Mouse (Mus musculus) midbrain, embryonic 12.5 days (tissue): ENCODE results near the gene Agtr1b. TPM values are rescaled to one million over a fixed set of nuclear protein-coding genes. Genes with fewer than 3 reads are reported as not detected.

Experiments used
- ATAC-seq: fragments of 200-750 bp; cut with Nextera tagmentation; 2 replicates; pipeline ENCODE4 v1.8.0; 2017; ENCODE audit warnings: low read depth, moderate TSS enrichment, moderate library complexity; ENCODE audit not compliant: low FRiP score
- H3K27ac ChIP-seq: fragments of 300-500 bp; sonication (generic); replicated peaks from 2 replicates; pipeline ENCODE4 v1.5.1; 2016; ENCODE audit warnings: mild to moderate bottlenecking
- H3K27me3 ChIP-seq: fragments of 300-500 bp; sonication (generic); 2 replicates; pipeline ENCODE4 v1.6.1; 2016; ENCODE audit warnings: mild to moderate bottlenecking
- H3K36me3 ChIP-seq: fragments of 300-500 bp; sonication (generic); 2 replicates; pipeline ENCODE4 v1.6.1; 2016
- H3K4me1 ChIP-seq: fragments of 300-500 bp; sonication (generic); 2 replicates; pipeline ENCODE4 v1.6.1; 2016
- H3K4me2 ChIP-seq: fragments of 300-500 bp; sonication (generic); replicated peaks from 2 replicates; pipeline ENCODE4 v1.6.1; 2016; ENCODE audit warnings: mild to moderate bottlenecking, moderate library complexity
- H3K4me3 ChIP-seq: fragments of 300-500 bp; sonication (generic); 2 replicates; pipeline ENCODE4 v1.5.1; 2016; ENCODE audit warnings: mild to moderate bottlenecking
- H3K9ac ChIP-seq: fragments of 300-500 bp; sonication (generic); replicated peaks from 2 replicates; pipeline ENCODE4 v1.6.1; 2016; ENCODE audit warnings: mild to moderate bottlenecking, moderate library complexity
- H3K9me3 ChIP-seq: fragments of 300-500 bp; sonication (generic); 2 replicates; pipeline ENCODE4 v1.6.1; 2016; ENCODE audit warnings: mild to moderate bottlenecking
- WGBS: fragments of 180-500 bp; shearing (Covaris S2); methylation state at CpG from one replicate; pipeline ENCODE4 v1.1.7; 2016; 5-methylcytosine and 5-hydroxymethylcytosine counted together
- polyA plus RNA-seq: library from polyadenylated mRNA; unstranded; fragments of >200 nt; fragmentation: Nextera tagmentation; extraction: Ambion mirVana; gene quantifications from 2 replicates; pipeline ENCODE4 v1.2.1, GENCODE M21; 2016

Gene Agtr1b
- polyA plus RNA-seq, 1 experiment from 2014 or later = not detected

GRCm38 (mm10) chr3:20288761-20289160 lies 78.2 kb downstream of the Agtr1b start:
- WGBS = 88% methylated on average over 2 of the region's 2 CpGs
- no peak for ATAC-seq
- H3K9me3 ChIP-seq = no peaks in the 10 kb centered on the region

GRCm38 (mm10) chr3:20281796-20282195 lies 85.2 kb downstream of the Agtr1b start:
- no peaks in the 10 kb centered on the region for H3K36me3 ChIP-seq
- no peak overlapping the region for H3K9ac ChIP-seq
- H3K4me1 ChIP-seq = no peaks in the 10 kb centered on the region
- no peak overlapping the region for H3K27ac ChIP-seq
- H3K27me3 ChIP-seq = no peaks in the 10 kb centered on the region
- no peak overlapping the region for H3K4me3 ChIP-seq
- no peaks in the 10 kb centered on the region for H3K9me3 ChIP-seq
- ATAC-seq = no peak
- no peak overlapping the region for H3K4me2 ChIP-seq
- 66% methylated on average over 1 of the region's 1 CpGs for WGBS

More at GRCm38 (mm10) chr3:20288761-20289160, 78.2 kb downstream of the Agtr1b start:
- no peaks in the 10 kb centered on the region for H3K36me3 ChIP-seq
- H3K9ac ChIP-seq = no peak overlapping the region
- no peaks in the 10 kb centered on the region for H3K4me1 ChIP-seq
- H3K4me3 ChIP-seq = no peak overlapping the region
- no peak overlapping the region for H3K27ac ChIP-seq
- H3K4me2 ChIP-seq = no peak overlapping the region
- H3K27me3 ChIP-seq = no peaks in the 10 kb centered on the region

GRCm38 (mm10) chr3:20275633-20276032 lies 91.3 kb downstream of the Agtr1b start, which contains the start of gene Cpb1:
Gene Cpb1 (minus strand): TSS chr3:20275733.
- Histone ChIP-seq H3K9ac (no peak within 1 kb of the TSS), H3K4me1 (no peaks in the 10 kb centered on the region), H3K27ac (no peak within 1 kb of the TSS), H3K9me3 (no peaks in the 10 kb centered on the region), H3K36me3 (no peaks in the 10 kb centered on the region), H3K4me2 (no peak within 1 kb of the TSS), H3K4me3 (no peak within 1 kb of the TSS), H3K27me3 (no peaks in the 10 kb centered on the region)
- ATAC-seq = no peak
- 87% methylated on average over 3 of the region's 3 CpGs for WGBS

Other genes starting within 250 kb of the Agtr1b start
- gene Gyg, start 211.9 kb downstream of the Agtr1b start, polyA plus RNA-seq = 24.1 and 24.7 TPM in 2 replicates
- gene Cpa3, start 125.0 kb downstream of the Agtr1b start, polyA plus RNA-seq = 0.26 and 0.48 TPM in 2 replicates
- not detected in 2 replicates for gene Cpb1, start 91.4 kb downstream of the Agtr1b start, polyA plus RNA-seq